Mouse (Mus musculus): ENCODE data around the gene Aldh1l1. TPM values are rescaled to one million over a fixed set of nuclear protein-coding genes. Genes with fewer than 3 reads are reported as not detected.

Gene Aldh1l1
- total and polyA plus RNA-seq, 3 experiments, result 0.04 to 0.14 TPM; not detected in 1

GRCm38 (mm10) chr6:90513074-90513856 is 27.0 kb downstream of the Aldh1l1 start:
- Histone ChIP-seq H3K27me3 (ENCODE audit: control insufficient read depth in 1 of 2, insufficient read depth in 2 of 2, low read length in 2 of 2) (peaks cover 0 to 3% of the 10 kb centered on the region in 2 experiments; a peak in 3 of 4 replicates), H3K9me3 (replicated peaks; ENCODE audit: insufficient read depth, low read length) (no peaks in the 10 kb centered on the region), H3K4me1 (ENCODE audit: control insufficient read depth in 1 of 2, insufficient read depth in 2 of 2, low read length in 2 of 2) (no peaks in the 10 kb centered on the region), H3K27ac (ENCODE audit: control insufficient read depth, low read depth, low read length) (no peak overlapping the region), H3K36me3 (ENCODE audit: control insufficient read depth in 1 of 2, insufficient read depth in 2 of 2, low read length in 2 of 2) (no peaks in the 10 kb centered on the region), H3K79me2 (ENCODE audit: control insufficient read depth, insufficient read depth, low read length, poor library complexity) (no peaks in the 10 kb centered on the region), H3K9ac (ENCODE audit: control insufficient read depth, low read depth, low read length, poor library complexity, severe bottlenecking) (no peak overlapping the region), H3K4me3 (ENCODE audit: control insufficient read depth in 1 of 2, insufficient read depth in 1 of 2, low read depth in 2 of 2, low read length in 2 of 2) (no peak overlapping the region)
- DNase-seq (ENCODE audit: low read depth, low spot score), result no peak
- no peak for TF ChIP-seq JUND (IDR thresholded peaks at IDR 0.05; ENCODE audit: low read depth, low read length)
- TF ChIP-seq TAL1 (IDR thresholded peaks at IDR 0.05; ENCODE audit: low read length), result no peak
- no peak for TF ChIP-seq SIN3A (IDR thresholded peaks at IDR 0.05; ENCODE audit: low read length)
- TF ChIP-seq POLR2A (IDR thresholded peaks at IDR 0.05; ENCODE audit: control insufficient read depth in 1 of 2, insufficient read depth in 1 of 2, low read depth in 1 of 2, low read length in 2 of 2, poor library complexity in 1 of 2), result no peak
- no peak for TF ChIP-seq TBP (IDR thresholded peaks at IDR 0.05; ENCODE audit: low read depth, low read length)
- TF ChIP-seq CHD1 (IDR thresholded peaks at IDR 0.05; ENCODE audit: low read depth, low read length), result no peak
- no peak for TF ChIP-seq UBTF (IDR thresholded peaks at IDR 0.05; ENCODE audit: borderline replicate concordance, insufficient read depth, low read depth, low read length)
- no peak for TF ChIP-seq GABPA (IDR thresholded peaks at IDR 0.05; ENCODE audit: low read depth, low read length)
- TF ChIP-seq MYC (IDR thresholded peaks at IDR 0.05; ENCODE audit: low read depth, low read length), result no peak
- no peak for TF ChIP-seq EP300 (IDR thresholded peaks at IDR 0.05; ENCODE audit: low read depth in 1 of 2, low read length in 2 of 2)
- no peak for TF ChIP-seq KAT2A (conservative IDR thresholded peaks at IDR 0.05; ENCODE audit: low read depth, low read length)
- TF ChIP-seq ZNF384 (IDR thresholded peaks at IDR 0.05; ENCODE audit: low read depth, low read length), result no peak
- TF ChIP-seq SMC3 (IDR thresholded peaks at IDR 0.05; ENCODE audit: low read depth, low read length), result no peak

- DNase-seq (ENCODE audit: low read depth, low spot score), result no peak
These were observed 28.1 kb downstream of the Aldh1l1 start for GRCm38 (mm10) chr6:90514369-90514768.

More at GRCm38 (mm10) chr6:90514369-90514768, 28.1 kb downstream of the Aldh1l1 start:
- Histone ChIP-seq H3K9ac (ENCODE audit: control insufficient read depth, low read depth, low read length, poor library complexity, severe bottlenecking) (no peak overlapping the region), H3K27ac (ENCODE audit: control insufficient read depth, low read depth, low read length) (no peak overlapping the region), H3K4me3 (ENCODE audit: control insufficient read depth in 1 of 2, insufficient read depth in 1 of 2, low read depth in 2 of 2, low read length in 2 of 2) (no peak overlapping the region), H3K79me2 (ENCODE audit: control insufficient read depth, insufficient read depth, low read length, poor library complexity) (no peaks in the 10 kb centered on the region), H3K9me3 (replicated peaks; ENCODE audit: insufficient read depth, low read length) (no peaks in the 10 kb centered on the region), H3K27me3 (ENCODE audit: control insufficient read depth in 1 of 2, insufficient read depth in 2 of 2, low read length in 2 of 2) (peaks cover 0 to 3% of the 10 kb centered on the region in 2 experiments; a peak in 3 of 4 replicates), H3K4me1 (ENCODE audit: control insufficient read depth in 1 of 2, insufficient read depth in 2 of 2, low read length in 2 of 2) (no peaks in the 10 kb centered on the region), H3K36me3 (ENCODE audit: control insufficient read depth in 1 of 2, insufficient read depth in 2 of 2, low read length in 2 of 2) (no peaks in the 10 kb centered on the region)
- TF ChIP-seq ZKSCAN1 (IDR thresholded peaks at IDR 0.05; ENCODE audit: low read depth, low read length) (no peak), TCF12 (IDR thresholded peaks at IDR 0.05; ENCODE audit: low read depth, low read length) (no peak), BHLHE40 (IDR thresholded peaks at IDR 0.05; ENCODE audit: borderline replicate concordance, low read depth, low read length) (no peak), HCFC1 (IDR thresholded peaks at IDR 0.05; ENCODE audit: low read depth, low read length) (no peak), MYC (IDR thresholded peaks at IDR 0.05; ENCODE audit: low read depth, low read length) (no peak), ZNF384 (IDR thresholded peaks at IDR 0.05; ENCODE audit: low read depth, low read length) (no peak), EP300 (IDR thresholded peaks at IDR 0.05; ENCODE audit: low read depth in 1 of 2, low read length in 2 of 2) (no peak), CHD2 (IDR thresholded peaks at IDR 0.05; ENCODE audit: low read length) (no peak), GATA1 (IDR thresholded peaks at IDR 0.05; ENCODE audit: low read depth, low read length) (no peak), POLR2AphosphoS5 (IDR thresholded peaks at IDR 0.05; ENCODE audit: borderline replicate concordance, low read depth, low read length) (no peak), SIN3A (IDR thresholded peaks at IDR 0.05; ENCODE audit: low read length) (no peak), POLR2AphosphoS2 (IDR thresholded peaks at IDR 0.05; ENCODE audit: low read length) (no peak), KAT2A (conservative IDR thresholded peaks at IDR 0.05; ENCODE audit: low read depth, low read length) (no peak), TAL1 (IDR thresholded peaks at IDR 0.05; ENCODE audit: low read length) (no peak), MAZ (IDR thresholded peaks at IDR 0.05; ENCODE audit: low read depth, low read length) (no peak), NELFE (IDR thresholded peaks at IDR 0.05; ENCODE audit: low read depth, low read length) (no peak), CHD1 (IDR thresholded peaks at IDR 0.05; ENCODE audit: low read depth, low read length) (no peak), E2F4 (IDR thresholded peaks at IDR 0.05; ENCODE audit: borderline replicate concordance, low read depth, low read length) (no peak), ETS1 (IDR thresholded peaks at IDR 0.05; ENCODE audit: low read depth, low read length) (no peak), USF1 (IDR thresholded peaks at IDR 0.05; ENCODE audit: low read depth, low read length) (no peak)
